Mouse (Mus musculus): ENCODE results near the gene Tbrg1. TPM values are rescaled to one million over a fixed set of nuclear protein-coding genes. Genes with fewer than 3 reads are reported as not detected.

The Tbrg1 gene
- total and polyA plus RNA-seq, 3 experiments = 127 to 159 TPM; not detected in 1

DNA sequence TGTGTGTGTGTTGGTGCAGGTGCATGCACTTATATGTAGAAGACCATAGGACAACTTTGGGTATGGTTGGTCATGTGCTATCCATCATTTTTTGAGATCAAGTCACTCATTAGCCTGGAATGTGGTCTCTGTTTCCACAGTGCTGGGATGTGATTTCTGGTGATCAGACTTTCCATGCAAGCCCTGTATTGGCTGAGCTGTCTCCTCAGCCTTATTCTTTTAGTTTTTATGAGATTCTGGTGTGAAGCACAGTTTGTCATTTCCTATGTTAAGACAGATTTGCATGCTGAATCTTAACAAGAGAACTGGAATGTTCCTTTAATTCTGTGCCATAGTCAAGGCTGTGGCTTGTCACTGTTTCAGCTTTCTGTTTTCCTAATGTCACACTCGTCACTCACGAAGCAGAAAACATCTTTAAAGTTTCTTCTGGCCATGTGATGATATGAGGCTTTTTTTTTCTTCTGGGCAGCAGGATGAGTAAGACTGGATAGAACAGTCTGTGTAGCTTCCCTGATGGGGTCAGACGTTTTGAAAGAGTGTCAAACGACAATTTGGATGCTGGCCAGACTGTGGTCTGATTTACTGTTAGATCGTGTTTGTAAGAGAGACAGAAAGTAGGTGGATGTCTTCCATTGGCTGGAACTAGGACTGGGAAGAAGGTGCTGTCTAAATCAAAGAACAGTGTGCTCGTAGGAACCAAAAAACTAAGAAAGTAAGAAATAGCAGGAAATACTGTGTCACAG lies 20.1 kb downstream of the Tbrg1 start:
- H3K9me3 ChIP-seq (replicated peaks; ENCODE audit: insufficient read depth, low read length) = no peaks in the 10 kb centered on the region
- peak; percentile 37 for DNase-seq (ENCODE audit: low read depth, low spot score)
- H3K4me3 ChIP-seq (ENCODE audit: control insufficient read depth in 1 of 2, insufficient read depth in 1 of 2, low read depth in 2 of 2, low read length in 2 of 2) = no peak overlapping the region
- H3K4me1 ChIP-seq (ENCODE audit: control insufficient read depth in 1 of 2, insufficient read depth in 2 of 2, low read length in 2 of 2) = no peaks in the 10 kb centered on the region
- no peaks in the 10 kb centered on the region for H3K79me2 ChIP-seq (ENCODE audit: control insufficient read depth, insufficient read depth, low read length, poor library complexity)
- H3K27ac ChIP-seq (ENCODE audit: control insufficient read depth, low read depth, low read length) = no peak overlapping the region
- H3K9ac ChIP-seq (ENCODE audit: control insufficient read depth, low read depth, low read length, poor library complexity, severe bottlenecking) = no peak overlapping the region
- TF ChIP-seq TBP (IDR thresholded peaks at IDR 0.05; ENCODE audit: low read depth, low read length) (no peak), E2F4 (IDR thresholded peaks at IDR 0.05; ENCODE audit: borderline replicate concordance, low read depth, low read length) (no peak), HCFC1 (IDR thresholded peaks at IDR 0.05; ENCODE audit: low read depth, low read length) (no peak), SIN3A (IDR thresholded peaks at IDR 0.05; ENCODE audit: low read length) (no peak), ZNF384 (IDR thresholded peaks at IDR 0.05; ENCODE audit: low read depth, low read length) (no peak), CHD2 (IDR thresholded peaks at IDR 0.05; ENCODE audit: low read length) (no peak), CTCF (IDR thresholded peaks at IDR 0.05 in 2 of 3, conservative IDR thresholded peaks at IDR 0.05 in 1 of 3; ENCODE audit: control insufficient read depth in 1 of 3, insufficient read depth in 1 of 3, low read depth in 2 of 3, low read length in 3 of 3, poor library complexity in 1 of 3, severe bottlenecking in 1 of 3) (no peak), GABPA (IDR thresholded peaks at IDR 0.05; ENCODE audit: low read depth, low read length) (no peak), MEF2A (IDR thresholded peaks at IDR 0.05; ENCODE audit: extremely low read depth, insufficient replicate concordance, low read depth, low read length, poor library complexity, severe bottlenecking) (no peak), MAZ (IDR thresholded peaks at IDR 0.05; ENCODE audit: low read depth, low read length) (no peak), ZC3H11A (IDR thresholded peaks at IDR 0.05; ENCODE audit: low read depth, low read length) (no peak), NELFE (IDR thresholded peaks at IDR 0.05; ENCODE audit: low read depth, low read length) (no peak), ELF1 (IDR thresholded peaks at IDR 0.05; ENCODE audit: low read depth, low read length) (no peak), MYC (IDR thresholded peaks at IDR 0.05; ENCODE audit: low read depth, low read length) (no peak), ZMIZ1 (IDR thresholded peaks at IDR 0.05; ENCODE audit: low read depth, low read length) (no peak)
- no peaks in the 10 kb centered on the region for H3K36me3 ChIP-seq (ENCODE audit: control insufficient read depth in 1 of 2, insufficient read depth in 2 of 2, low read length in 2 of 2)
- H3K27me3 ChIP-seq (ENCODE audit: control insufficient read depth in 1 of 2, insufficient read depth in 2 of 2, low read length in 2 of 2) = no peaks in the 10 kb centered on the region

DNA sequence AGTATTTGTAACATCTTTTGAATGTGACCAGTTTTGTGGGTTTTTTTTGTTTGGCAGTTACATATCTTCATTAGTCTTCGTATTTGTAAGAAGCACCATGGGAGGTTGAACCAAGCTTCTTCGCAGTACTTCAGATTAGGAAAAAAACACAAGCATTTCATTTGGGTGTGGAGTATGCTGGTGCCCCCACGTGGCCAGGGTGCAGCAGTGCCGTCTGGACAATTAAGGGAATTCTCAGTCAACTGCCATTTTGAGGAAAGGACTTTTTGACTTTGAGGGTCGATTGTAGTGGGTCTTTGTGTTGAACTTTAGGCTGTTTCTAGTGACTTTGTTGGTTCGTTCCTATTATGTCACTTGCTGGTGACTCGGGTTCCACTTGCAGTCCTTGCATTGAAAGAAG lies 20.8 kb downstream of the Tbrg1 start:
- no peaks in the 10 kb centered on the region for H3K36me3 ChIP-seq (ENCODE audit: control insufficient read depth in 1 of 2, insufficient read depth in 2 of 2, low read length in 2 of 2)
- no peaks in the 10 kb centered on the region for H3K9me3 ChIP-seq (replicated peaks; ENCODE audit: insufficient read depth, low read length)
- no peaks in the 10 kb centered on the region for H3K79me2 ChIP-seq (ENCODE audit: control insufficient read depth, insufficient read depth, low read length, poor library complexity)
- H3K27me3 ChIP-seq (ENCODE audit: control insufficient read depth in 1 of 2, insufficient read depth in 2 of 2, low read length in 2 of 2) = no peaks in the 10 kb centered on the region
- DNase-seq (ENCODE audit: low read depth, low spot score) = peak; percentile 76
- no peaks in the 10 kb centered on the region for H3K4me1 ChIP-seq (ENCODE audit: control insufficient read depth in 1 of 2, insufficient read depth in 2 of 2, low read length in 2 of 2)
- TF ChIP-seq ZNF384 (IDR thresholded peaks at IDR 0.05; ENCODE audit: low read depth, low read length) = peak; percentile 81
- TF ChIP-seq HCFC1 (IDR thresholded peaks at IDR 0.05; ENCODE audit: low read depth, low read length) = no peak
- 0 out of 2 replicates have a peak, but pooled peaks have one; percentile 30 for TF ChIP-seq USF1 (IDR thresholded peaks at IDR 0.05; ENCODE audit: low read depth, low read length)
- TF ChIP-seq MAX (IDR thresholded peaks at IDR 0.05; ENCODE audit: low read length) = peak; percentile 65; the same call in 1 of the 2 replicates
- TF ChIP-seq KAT2A (conservative IDR thresholded peaks at IDR 0.05; ENCODE audit: low read depth, low read length) = no peak
- TF ChIP-seq CTCF (IDR thresholded peaks at IDR 0.05 in 2 of 3, conservative IDR thresholded peaks at IDR 0.05 in 1 of 3; ENCODE audit: control insufficient read depth in 1 of 3, insufficient read depth in 1 of 3, low read depth in 2 of 3, low read length in 3 of 3, poor library complexity in 1 of 3, severe bottlenecking in 1 of 3) = peak; percentile 79 to 90 (median 87)
- peak; percentile 92 for TF ChIP-seq SMC3 (IDR thresholded peaks at IDR 0.05; ENCODE audit: low read depth, low read length)
- TF ChIP-seq MAFK (IDR thresholded peaks at IDR 0.05; ENCODE audit: borderline replicate concordance, low read depth, low read length) = no peak
- no peak for TF ChIP-seq SIN3A (IDR thresholded peaks at IDR 0.05; ENCODE audit: low read length)
- TF ChIP-seq JUND (IDR thresholded peaks at IDR 0.05; ENCODE audit: low read depth, low read length) = no peak
- peak; percentile 87 for TF ChIP-seq RAD21 (IDR thresholded peaks at IDR 0.05; ENCODE audit: low read depth, low read length)
- peak; percentile 84 for TF ChIP-seq ZC3H11A (IDR thresholded peaks at IDR 0.05; ENCODE audit: low read depth, low read length)
- no peak for TF ChIP-seq BHLHE40 (IDR thresholded peaks at IDR 0.05; ENCODE audit: borderline replicate concordance, low read depth, low read length)
- no peak for TF ChIP-seq EP300 (IDR thresholded peaks at IDR 0.05; ENCODE audit: low read depth in 1 of 2, low read length in 2 of 2)
- TF ChIP-seq MEF2A (IDR thresholded peaks at IDR 0.05; ENCODE audit: extremely low read depth, insufficient replicate concordance, low read depth, low read length, poor library complexity, severe bottlenecking) = no peak
- TF ChIP-seq ETS1 (IDR thresholded peaks at IDR 0.05; ENCODE audit: low read depth, low read length) = no peak
- TF ChIP-seq CHD1 (IDR thresholded peaks at IDR 0.05; ENCODE audit: low read depth, low read length) = no peak
- TF ChIP-seq TCF12 (IDR thresholded peaks at IDR 0.05; ENCODE audit: low read depth, low read length) = no peak
- no peak for TF ChIP-seq ZKSCAN1 (IDR thresholded peaks at IDR 0.05; ENCODE audit: low read depth, low read length)
- TF ChIP-seq GATA1 (IDR thresholded peaks at IDR 0.05; ENCODE audit: low read depth, low read length) = no peak
- H3K4me3 ChIP-seq (ENCODE audit: control insufficient read depth in 1 of 2, insufficient read depth in 1 of 2, low read depth in 2 of 2, low read length in 2 of 2) = no peak overlapping the region
- no peak overlapping the region for H3K9ac ChIP-seq (ENCODE audit: control insufficient read depth, low read depth, low read length, poor library complexity, severe bottlenecking)
- no peak overlapping the region for H3K27ac ChIP-seq (ENCODE audit: control insufficient read depth, low read depth, low read length)
